Mouse (Mus musculus): ENCODE results near the gene Tmem237.

- TF ChIP-seq CTCF (IDR thresholded peaks at IDR 0.05; ENCODE audit: control insufficient read depth, insufficient read depth, insufficient read length) (no peak), USF1 (IDR thresholded peaks at IDR 0.05; ENCODE audit: low read depth) (no peak), MYOG (IDR thresholded peaks at IDR 0.05; ENCODE audit: control insufficient read depth, extremely low read depth, insufficient read length) (no peak)
Measured at GRCm38 (mm10) chr1:59159136-59159535, 38.9 kb upstream of the Tmem237 start.

Data from C2C12 (cell line).